Mouse (Mus musculus): ENCODE measurements around the gene Gm49711. TPM values are rescaled to one million over a fixed set of nuclear protein-coding genes. Genes with fewer than 3 reads are reported as not detected.
A peak's percentile ranks its signal among the peaks of the same experiment; 100 is the strongest.

The Gm49711 gene
- total RNA-seq, 1 experiment, result not detected

DNA sequence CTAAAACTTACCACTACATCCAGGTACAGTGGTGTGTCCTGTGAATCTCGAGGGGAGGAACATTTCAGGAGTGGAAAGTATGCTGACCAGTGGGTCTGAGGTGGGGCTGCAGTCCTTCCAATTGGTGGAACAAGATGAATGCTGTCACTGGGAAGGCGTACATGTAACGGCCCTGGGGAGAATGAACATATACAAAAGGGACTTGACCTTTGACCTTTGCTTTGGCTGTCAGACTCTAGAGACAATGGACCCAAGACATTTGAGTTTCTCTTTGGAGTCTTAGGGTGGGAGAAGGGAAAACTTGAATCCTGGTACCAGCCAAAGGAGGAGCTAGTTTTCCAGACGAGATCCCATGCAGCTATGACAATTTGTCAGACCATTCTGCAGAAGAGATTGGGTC lies 104.2 kb downstream of the Gm49711 start:
- Histone ChIP-seq H3K4me1 (ENCODE audit: control insufficient read depth in 2 of 2, insufficient read depth in 2 of 2, low read length in 2 of 2, poor library complexity in 1 of 2) (peaks cover 0 to 6% of the 10 kb centered on the region in 2 experiments; a peak in 1 of 4 replicates), H3K4me3 (ENCODE audit: insufficient read depth in 1 of 2, low read depth in 1 of 2, low read length in 2 of 2, poor library complexity in 1 of 2, severe bottlenecking in 1 of 2) (no peak overlapping the region), H3K9ac (ENCODE audit: insufficient read depth, low read depth, low read length, poor library complexity, severe bottlenecking) (no peak overlapping the region), H3K9me3 (ENCODE audit: control insufficient read depth, insufficient read depth, low read depth, low read length) (no peaks in the 10 kb centered on the region), H3K36me3 (ENCODE audit: control insufficient read depth, insufficient read depth, low read length, poor library complexity, severe bottlenecking) (no peaks in the 10 kb centered on the region), H3K27ac (ENCODE audit: insufficient read depth, low read depth, low read length, poor library complexity, severe bottlenecking) (no peak overlapping the region)
- in situ Hi-C loops (cut with MboI; ENCODE audit: low sequenced_read_pairs in 2 of 2, unreplicated experiment in 2 of 2), result no loop called here
- no peak for DNase-seq (ENCODE audit: low read depth, low spot score)
- TF ChIP-seq CHD2 (IDR thresholded peaks at IDR 0.05; ENCODE audit: low read depth, low read length), result no peak
- TF ChIP-seq ZC3H11A (IDR thresholded peaks at IDR 0.05; ENCODE audit: borderline replicate concordance, low read depth, low read length), result no peak
- TF ChIP-seq MAFK (IDR thresholded peaks at IDR 0.05; ENCODE audit: insufficient read depth, low read depth, low read length), result no peak
- no peak for TF ChIP-seq HCFC1 (IDR thresholded peaks at IDR 0.05; ENCODE audit: borderline replicate concordance, insufficient read depth, low read length)
- TF ChIP-seq ZNF384 (IDR thresholded peaks at IDR 0.05; ENCODE audit: low read depth, low read length), result no peak

DNA sequence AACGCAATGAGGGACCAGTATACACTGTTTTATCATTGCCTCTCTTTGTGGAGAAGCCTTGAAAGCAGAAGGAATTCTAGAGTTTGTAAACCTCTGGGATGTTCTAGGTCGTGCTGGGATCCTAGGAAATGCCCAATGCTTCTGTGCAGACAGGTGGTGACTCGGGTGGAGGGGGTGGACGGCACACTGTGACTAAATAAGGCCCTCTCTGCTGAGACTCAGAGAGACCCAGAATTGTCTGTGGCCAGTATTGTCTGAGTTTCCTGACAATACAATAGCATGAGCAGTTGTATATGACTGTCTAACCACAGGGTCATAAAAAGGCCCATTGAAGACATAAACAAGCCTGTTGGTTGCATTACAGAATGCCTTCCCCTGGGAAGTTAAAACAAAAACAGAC lies 105.4 kb downstream of the Gm49711 start:
- Histone ChIP-seq H3K36me3 (ENCODE audit: control insufficient read depth, insufficient read depth, low read length, poor library complexity, severe bottlenecking) (no peaks in the 10 kb centered on the region), H3K4me1 (ENCODE audit: control insufficient read depth in 2 of 2, insufficient read depth in 2 of 2, low read length in 2 of 2, poor library complexity in 1 of 2) (peaks cover 0 to 6% of the 10 kb centered on the region in 2 experiments; a peak in 1 of 4 replicates), H3K9ac (ENCODE audit: insufficient read depth, low read depth, low read length, poor library complexity, severe bottlenecking) (no peak overlapping the region), H3K27ac (ENCODE audit: insufficient read depth, low read depth, low read length, poor library complexity, severe bottlenecking) (no peak overlapping the region), H3K4me3 (ENCODE audit: insufficient read depth in 1 of 2, low read depth in 1 of 2, low read length in 2 of 2, poor library complexity in 1 of 2, severe bottlenecking in 1 of 2) (no peak overlapping the region), H3K9me3 (ENCODE audit: control insufficient read depth, insufficient read depth, low read depth, low read length) (no peaks in the 10 kb centered on the region)
- TF ChIP-seq MAFK (IDR thresholded peaks at IDR 0.05; ENCODE audit: insufficient read depth, low read depth, low read length) (no peak), ZNF384 (IDR thresholded peaks at IDR 0.05; ENCODE audit: low read depth, low read length) (no peak), HCFC1 (IDR thresholded peaks at IDR 0.05; ENCODE audit: borderline replicate concordance, insufficient read depth, low read length) (no peak), CHD2 (IDR thresholded peaks at IDR 0.05; ENCODE audit: low read depth, low read length) (no peak), ZC3H11A (IDR thresholded peaks at IDR 0.05; ENCODE audit: borderline replicate concordance, low read depth, low read length) (no peak)
- DNase-seq (ENCODE audit: low read depth, low spot score), result no peak
- in situ Hi-C loops (cut with MboI; ENCODE audit: low sequenced_read_pairs in 2 of 2, unreplicated experiment in 2 of 2), result no loop called here

DNA sequence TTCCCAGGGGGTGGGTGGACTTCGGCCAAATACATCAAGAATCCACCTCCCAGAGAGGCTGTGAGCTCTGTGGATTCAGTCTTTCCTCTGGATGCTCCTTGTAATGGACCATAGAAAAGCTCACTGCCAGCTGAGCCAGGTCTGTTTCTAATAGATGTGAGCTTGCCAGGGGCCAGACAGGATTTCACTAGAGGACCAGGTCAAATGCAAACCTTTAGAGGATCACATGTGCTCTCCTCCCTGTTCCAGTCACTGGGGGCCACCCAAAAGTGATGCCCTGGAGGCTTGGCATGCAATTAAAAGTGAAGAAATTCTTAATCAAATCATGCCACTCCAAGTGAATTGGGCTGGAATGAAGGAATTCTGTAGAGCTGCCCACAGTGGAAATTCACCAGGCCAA lies 117.9 kb downstream of the Gm49711 start:
- peaks cover 0 to 3% of the 10 kb centered on the region in 2 experiments; a peak in 1 of 4 replicates for H3K4me1 ChIP-seq (ENCODE audit: control insufficient read depth in 2 of 2, insufficient read depth in 2 of 2, low read length in 2 of 2, poor library complexity in 1 of 2)
- H3K27ac ChIP-seq (ENCODE audit: insufficient read depth, low read depth, low read length, poor library complexity, severe bottlenecking), result no peak overlapping the region
- in situ Hi-C loops (cut with MboI; ENCODE audit: low sequenced_read_pairs in 2 of 2, unreplicated experiment in 2 of 2), result no loop called here
- H3K36me3 ChIP-seq (ENCODE audit: control insufficient read depth, insufficient read depth, low read length, poor library complexity, severe bottlenecking), result no peaks in the 10 kb centered on the region
- no peak for DNase-seq (ENCODE audit: low read depth, low spot score)
- no peak overlapping the region for H3K4me3 ChIP-seq (ENCODE audit: insufficient read depth in 1 of 2, low read depth in 1 of 2, low read length in 2 of 2, poor library complexity in 1 of 2, severe bottlenecking in 1 of 2)
- H3K9ac ChIP-seq (ENCODE audit: insufficient read depth, low read depth, low read length, poor library complexity, severe bottlenecking), result no peak overlapping the region
- TF ChIP-seq ZC3H11A (IDR thresholded peaks at IDR 0.05; ENCODE audit: borderline replicate concordance, low read depth, low read length) (no peak), CHD2 (IDR thresholded peaks at IDR 0.05; ENCODE audit: low read depth, low read length) (no peak), HCFC1 (IDR thresholded peaks at IDR 0.05; ENCODE audit: borderline replicate concordance, insufficient read depth, low read length) (no peak), ZNF384 (IDR thresholded peaks at IDR 0.05; ENCODE audit: low read depth, low read length) (no peak), MAFK (IDR thresholded peaks at IDR 0.05; ENCODE audit: insufficient read depth, low read depth, low read length) (no peak)
- H3K9me3 ChIP-seq (ENCODE audit: control insufficient read depth, insufficient read depth, low read depth, low read length), result no peaks in the 10 kb centered on the region

DNA sequence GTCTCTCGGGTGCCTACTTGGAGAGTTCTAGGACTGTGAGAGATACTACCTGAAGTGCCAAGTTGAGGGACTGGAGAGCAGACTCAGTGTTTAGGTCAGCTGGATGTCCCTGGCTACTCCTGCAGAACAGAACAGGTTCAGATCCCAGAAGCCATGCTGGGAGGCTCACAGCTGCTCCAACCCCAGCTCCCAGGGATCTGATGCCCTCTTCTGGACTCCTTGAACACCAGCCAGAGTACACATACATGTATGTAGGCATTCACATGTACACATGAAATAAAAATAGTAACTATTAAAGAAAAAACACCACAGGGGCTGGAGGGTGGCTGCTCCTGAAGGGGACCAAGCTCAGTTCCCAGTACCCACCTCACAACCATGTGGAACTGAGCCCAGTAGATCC lies 119.6 kb downstream of the Gm49711 start:
- TF ChIP-seq HCFC1 (IDR thresholded peaks at IDR 0.05; ENCODE audit: borderline replicate concordance, insufficient read depth, low read length) (no peak), MAFK (IDR thresholded peaks at IDR 0.05; ENCODE audit: insufficient read depth, low read depth, low read length) (no peak), ZNF384 (IDR thresholded peaks at IDR 0.05; ENCODE audit: low read depth, low read length) (no peak), CHD2 (IDR thresholded peaks at IDR 0.05; ENCODE audit: low read depth, low read length) (no peak)
- DNase-seq (ENCODE audit: low read depth, low spot score), result no peak
- in situ Hi-C loops (cut with MboI; ENCODE audit: low sequenced_read_pairs in 2 of 2, unreplicated experiment in 2 of 2), result no loop called here

DNA sequence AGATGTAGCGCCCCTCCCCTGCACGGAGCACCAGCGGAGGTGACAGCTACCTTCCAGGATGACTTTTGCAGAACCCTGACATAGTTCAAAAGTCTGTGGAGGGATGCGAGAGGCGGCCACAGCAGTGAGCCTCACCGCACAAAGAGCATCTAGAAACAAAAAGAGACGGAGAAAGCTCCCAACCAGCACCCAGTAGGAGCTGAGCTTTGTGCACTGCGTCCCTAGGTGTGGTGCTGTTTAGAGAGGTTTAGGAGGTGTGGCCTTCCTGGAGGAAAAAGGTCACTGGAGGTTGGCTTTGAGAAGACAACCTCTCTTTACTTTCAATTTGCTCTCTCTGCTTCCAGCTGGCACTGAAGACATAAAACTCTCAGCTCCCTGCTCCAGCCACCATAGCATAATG lies 121.2 kb downstream of the Gm49711 start:
- no peaks in the 10 kb centered on the region for H3K36me3 ChIP-seq (ENCODE audit: control insufficient read depth, insufficient read depth, low read length, poor library complexity, severe bottlenecking)
- TF ChIP-seq HCFC1 (IDR thresholded peaks at IDR 0.05; ENCODE audit: borderline replicate concordance, insufficient read depth, low read length), result no peak
- TF ChIP-seq CHD2 (IDR thresholded peaks at IDR 0.05; ENCODE audit: low read depth, low read length), result no peak
- TF ChIP-seq ZC3H11A (IDR thresholded peaks at IDR 0.05; ENCODE audit: borderline replicate concordance, low read depth, low read length), result no peak
- no peak for TF ChIP-seq ZNF384 (IDR thresholded peaks at IDR 0.05; ENCODE audit: low read depth, low read length)
- TF ChIP-seq MAFK (IDR thresholded peaks at IDR 0.05; ENCODE audit: insufficient read depth, low read depth, low read length), result no peak
- in situ Hi-C loops (cut with MboI; ENCODE audit: low sequenced_read_pairs in 2 of 2, unreplicated experiment in 2 of 2), result no loop called here
- H3K27ac ChIP-seq (ENCODE audit: insufficient read depth, low read depth, low read length, poor library complexity, severe bottlenecking), result no peak overlapping the region
- H3K9ac ChIP-seq (ENCODE audit: insufficient read depth, low read depth, low read length, poor library complexity, severe bottlenecking), result no peak overlapping the region
- H3K4me3 ChIP-seq (ENCODE audit: insufficient read depth in 1 of 2, low read depth in 1 of 2, low read length in 2 of 2, poor library complexity in 1 of 2, severe bottlenecking in 1 of 2), result peak overlapping the region in 1 of 2 experiments; percentile 34; a peak in 1 of 4 replicates
- no peak for DNase-seq (ENCODE audit: low read depth, low spot score)
- no peaks in the 10 kb centered on the region for H3K9me3 ChIP-seq (ENCODE audit: control insufficient read depth, insufficient read depth, low read depth, low read length)
- peaks cover 0 to 7% of the 10 kb centered on the region in 2 experiments; a peak in 2 of 4 replicates for H3K4me1 ChIP-seq (ENCODE audit: control insufficient read depth in 2 of 2, insufficient read depth in 2 of 2, low read length in 2 of 2, poor library complexity in 1 of 2)

More for the DNA sequence above, 119.6 kb downstream of the Gm49711 start:
- no peak overlapping the region for H3K9ac ChIP-seq (ENCODE audit: insufficient read depth, low read depth, low read length, poor library complexity, severe bottlenecking)
- no peak overlapping the region for H3K4me3 ChIP-seq (ENCODE audit: insufficient read depth in 1 of 2, low read depth in 1 of 2, low read length in 2 of 2, poor library complexity in 1 of 2, severe bottlenecking in 1 of 2)
- peaks cover 0 to 3% of the 10 kb centered on the region in 2 experiments; a peak in 1 of 4 replicates for H3K4me1 ChIP-seq (ENCODE audit: control insufficient read depth in 2 of 2, insufficient read depth in 2 of 2, low read length in 2 of 2, poor library complexity in 1 of 2)
- no peaks in the 10 kb centered on the region for H3K36me3 ChIP-seq (ENCODE audit: control insufficient read depth, insufficient read depth, low read length, poor library complexity, severe bottlenecking)
- H3K9me3 ChIP-seq (ENCODE audit: control insufficient read depth, insufficient read depth, low read depth, low read length), result no peaks in the 10 kb centered on the region
- no peak overlapping the region for H3K27ac ChIP-seq (ENCODE audit: insufficient read depth, low read depth, low read length, poor library complexity, severe bottlenecking)
